Mouse (Mus musculus): ENCODE data around the gene Lef1. TPM values are rescaled to one million over a fixed set of nuclear protein-coding genes. Genes with fewer than 3 reads are reported as not detected.
A peak's percentile ranks its signal among the peaks of the same experiment; 100 is the strongest.

The Lef1 gene
- total and polyA plus RNA-seq, 3 experiments, result 0.23 to 1.5 (median 0.34) TPM

DNA sequence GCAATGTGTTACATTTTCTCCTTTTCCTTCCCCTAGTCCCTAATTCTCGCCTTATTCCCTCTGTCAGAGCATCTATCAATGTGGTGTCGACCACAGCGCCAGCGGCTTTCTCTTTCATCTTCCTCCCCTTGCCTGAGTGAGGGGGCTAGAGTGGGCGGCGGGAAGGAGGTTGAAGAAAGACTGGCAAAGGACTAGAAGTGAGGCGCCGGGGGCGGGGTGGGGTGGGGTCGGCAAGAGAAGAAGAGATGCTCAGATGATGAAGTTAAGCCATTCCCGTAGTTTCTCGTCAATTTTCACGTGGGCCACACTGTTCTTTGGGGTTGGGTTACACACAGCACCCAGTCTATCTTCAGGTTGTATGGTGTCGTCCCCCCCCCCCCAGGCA lies 593 bp upstream of the Lef1 start:
- H3K4me1 ChIP-seq (ENCODE audit: control insufficient read depth, insufficient read depth, low read length), result peaks cover 1% of the 10 kb centered on the region; the same call in 1 of the 2 replicates
- WGBS, result 3% methylated on average over 13 of the region's 14 CpGs
- intact Hi-C loops (cut with DNase I), result no loop called here
- no peak overlapping the region for H3K4me3 ChIP-seq
- H3K27me3 ChIP-seq (ENCODE audit: control insufficient read depth, insufficient read depth, low read length), result peaks cover 33% of the 10 kb centered on the region
- DNase-seq, result no peak
- no peaks in the 10 kb centered on the region for H3K79me2 ChIP-seq (replicated peaks; ENCODE audit: control insufficient read depth, insufficient read depth, low read length)
- no peak overlapping the region for H3K9ac ChIP-seq (ENCODE audit: low read depth, low read length)
- no peaks in the 10 kb centered on the region for H3K36me3 ChIP-seq (ENCODE audit: control insufficient read depth, insufficient read depth, low read length)
- no peak overlapping the region for H3K27ac ChIP-seq
- no peak for TF ChIP-seq EP300 (IDR thresholded peaks at IDR 0.05; ENCODE audit: insufficient read depth, low read depth, low read length)
- TF ChIP-seq CTCF (IDR thresholded peaks at IDR 0.05), result no peak
- no peak for TF ChIP-seq POLR2A (IDR thresholded peaks at IDR 0.05; ENCODE audit: insufficient read depth, low read depth, low read length)

DNA sequence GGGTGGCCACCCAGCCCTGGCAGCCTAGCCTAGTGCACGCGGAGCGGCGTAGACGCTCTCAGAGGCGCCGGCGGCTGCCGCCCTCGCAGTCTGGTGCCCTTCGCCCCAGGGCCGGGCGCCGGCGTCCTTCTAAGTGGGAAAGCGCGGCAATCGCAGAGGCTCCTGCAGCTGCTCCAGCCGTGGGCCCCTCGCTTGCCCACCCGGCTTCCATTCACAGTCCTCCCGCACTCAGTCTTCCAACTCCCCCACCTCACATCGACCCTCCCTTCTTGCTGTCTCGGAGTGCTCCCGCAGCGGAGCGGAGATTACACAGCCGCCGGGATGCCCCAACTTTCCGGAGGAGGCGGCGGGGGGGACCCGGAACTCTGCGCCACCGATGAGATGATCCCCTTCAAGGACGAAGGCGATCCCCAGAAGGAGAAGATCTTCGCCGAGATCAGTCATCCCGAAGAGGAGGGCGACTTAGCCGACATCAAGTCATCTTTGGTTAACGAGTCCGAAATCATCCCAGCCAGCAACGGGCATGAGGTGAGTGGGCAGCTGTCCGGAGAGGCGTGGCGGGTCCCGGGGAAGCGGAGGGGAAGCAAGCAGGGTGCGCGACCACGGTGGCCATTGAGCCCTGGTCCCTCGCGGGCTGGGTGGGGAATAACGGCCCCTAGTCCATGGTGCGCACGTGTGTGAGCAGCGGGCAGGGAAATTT lies 1.0 kb downstream of the Lef1 start:
- peaks cover 1% of the 10 kb centered on the region; the same call in 1 of the 2 replicates for H3K4me1 ChIP-seq (ENCODE audit: control insufficient read depth, insufficient read depth, low read length)
- H3K36me3 ChIP-seq (ENCODE audit: control insufficient read depth, insufficient read depth, low read length), result no peaks in the 10 kb centered on the region
- no peaks in the 10 kb centered on the region for H3K79me2 ChIP-seq (replicated peaks; ENCODE audit: control insufficient read depth, insufficient read depth, low read length)
- WGBS, result under 1% methylated on average over 59 of the region's 59 CpGs
- H3K27ac ChIP-seq, result no peak overlapping the region
- no peak overlapping the region for H3K9ac ChIP-seq (ENCODE audit: low read depth, low read length)
- peak; percentile 43 to 51 for DNase-seq
- no peak for TF ChIP-seq EP300 (IDR thresholded peaks at IDR 0.05; ENCODE audit: insufficient read depth, low read depth, low read length)
- TF ChIP-seq POLR2A (IDR thresholded peaks at IDR 0.05; ENCODE audit: insufficient read depth, low read depth, low read length), result no peak
- TF ChIP-seq CTCF (IDR thresholded peaks at IDR 0.05), result no peak
- intact Hi-C loops (cut with DNase I), result no loop called here
- peak overlapping the region; percentile 50 for H3K4me3 ChIP-seq
- H3K27me3 ChIP-seq (ENCODE audit: control insufficient read depth, insufficient read depth, low read length), result peaks cover 28% of the 10 kb centered on the region

DNA sequence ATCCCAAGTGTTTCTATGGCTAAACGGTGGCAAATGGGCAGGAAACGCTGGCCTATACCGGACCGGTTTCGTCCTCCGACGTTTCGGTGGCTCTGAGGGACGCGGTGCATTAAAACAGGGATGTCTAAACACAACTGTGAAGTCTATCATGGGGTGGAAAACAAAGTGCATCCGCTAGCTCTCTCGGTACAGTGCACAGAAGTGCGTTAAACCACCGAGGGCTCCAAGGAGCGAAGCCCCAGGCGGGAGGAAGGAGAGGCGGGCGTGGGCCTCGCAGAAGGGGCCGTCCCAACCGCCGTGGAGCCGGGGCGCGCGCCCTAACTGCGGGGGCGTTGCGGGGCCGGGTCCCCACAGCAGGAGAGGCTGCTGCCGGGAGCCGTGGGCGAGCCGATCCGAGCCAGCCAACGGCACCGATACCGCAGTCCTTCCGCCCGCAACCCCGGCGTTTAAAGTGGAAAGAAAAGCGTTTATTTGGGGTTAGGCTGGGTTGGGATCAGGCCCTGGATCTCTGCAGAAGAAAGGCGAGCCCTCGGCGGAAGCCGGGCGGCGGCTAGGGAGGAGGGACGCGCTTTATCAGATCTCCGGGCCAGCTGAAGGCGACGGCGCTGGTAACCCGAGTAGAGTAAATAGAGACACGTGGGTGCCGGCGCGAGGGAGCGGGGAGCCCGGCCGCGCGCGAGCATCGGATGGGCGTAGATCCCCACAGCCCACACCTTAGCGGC lies 1.7 kb downstream of the Lef1 start:
- under 1% methylated on average over 69 of the region's 69 CpGs for WGBS
- Histone ChIP-seq H3K4me1 (ENCODE audit: control insufficient read depth, insufficient read depth, low read length) (peaks cover 1% of the 10 kb centered on the region; the same call in 1 of the 2 replicates), H3K4me3 (peak overlapping the region; percentile 50), H3K79me2 (replicated peaks; ENCODE audit: control insufficient read depth, insufficient read depth, low read length) (no peaks in the 10 kb centered on the region), H3K27me3 (ENCODE audit: control insufficient read depth, insufficient read depth, low read length) (peaks cover 26% of the 10 kb centered on the region), H3K9ac (ENCODE audit: low read depth, low read length) (no peak overlapping the region), H3K36me3 (ENCODE audit: control insufficient read depth, insufficient read depth, low read length) (no peaks in the 10 kb centered on the region), H3K27ac (no peak overlapping the region)
- DNase-seq, result peak; percentile 42 to 50
- intact Hi-C loops (cut with DNase I), result no loop called here
- no peak for TF ChIP-seq CTCF (IDR thresholded peaks at IDR 0.05)
- TF ChIP-seq POLR2A (IDR thresholded peaks at IDR 0.05; ENCODE audit: insufficient read depth, low read depth, low read length), result no peak
- no peak for TF ChIP-seq EP300 (IDR thresholded peaks at IDR 0.05; ENCODE audit: insufficient read depth, low read depth, low read length)

DNA sequence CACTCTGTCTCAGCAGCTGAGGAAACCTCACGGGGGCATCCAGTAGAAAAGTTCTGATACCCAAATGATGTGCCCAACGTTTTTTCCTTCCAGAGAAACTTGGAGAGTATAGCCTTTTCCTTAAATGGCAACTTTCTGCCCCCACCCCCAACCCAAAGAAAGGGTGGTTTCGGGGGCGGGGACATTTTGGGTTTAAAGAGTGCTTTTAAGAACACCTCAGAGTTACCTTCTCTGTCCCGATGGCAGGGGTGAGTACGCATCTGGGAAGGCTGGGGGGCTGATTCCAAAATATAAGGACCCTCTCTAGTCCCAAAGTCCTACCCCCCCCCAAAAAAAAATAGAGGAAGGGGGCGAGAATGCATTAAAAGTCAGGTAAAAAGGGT lies 2.3 kb downstream of the Lef1 start:
- H3K4me1 ChIP-seq (ENCODE audit: control insufficient read depth, insufficient read depth, low read length), result peaks cover 1% of the 10 kb centered on the region; the same call in 1 of the 2 replicates
- H3K4me3 ChIP-seq, result peak overlapping the region; percentile 50; the same call in 1 of the 2 replicates
- peaks cover 26% of the 10 kb centered on the region for H3K27me3 ChIP-seq (ENCODE audit: control insufficient read depth, insufficient read depth, low read length)
- H3K9ac ChIP-seq (ENCODE audit: low read depth, low read length), result no peak overlapping the region
- no peak overlapping the region for H3K27ac ChIP-seq
- intact Hi-C loops (cut with DNase I), result no loop called here
- no peak for TF ChIP-seq CTCF (IDR thresholded peaks at IDR 0.05)
- no peak for TF ChIP-seq EP300 (IDR thresholded peaks at IDR 0.05; ENCODE audit: insufficient read depth, low read depth, low read length)
- no peak for TF ChIP-seq POLR2A (IDR thresholded peaks at IDR 0.05; ENCODE audit: insufficient read depth, low read depth, low read length)
- H3K36me3 ChIP-seq (ENCODE audit: control insufficient read depth, insufficient read depth, low read length), result no peaks in the 10 kb centered on the region
- no peak for DNase-seq
- 7% methylated on average over 7 of the region's 7 CpGs for WGBS
- H3K79me2 ChIP-seq (replicated peaks; ENCODE audit: control insufficient read depth, insufficient read depth, low read length), result no peaks in the 10 kb centered on the region

DNA sequence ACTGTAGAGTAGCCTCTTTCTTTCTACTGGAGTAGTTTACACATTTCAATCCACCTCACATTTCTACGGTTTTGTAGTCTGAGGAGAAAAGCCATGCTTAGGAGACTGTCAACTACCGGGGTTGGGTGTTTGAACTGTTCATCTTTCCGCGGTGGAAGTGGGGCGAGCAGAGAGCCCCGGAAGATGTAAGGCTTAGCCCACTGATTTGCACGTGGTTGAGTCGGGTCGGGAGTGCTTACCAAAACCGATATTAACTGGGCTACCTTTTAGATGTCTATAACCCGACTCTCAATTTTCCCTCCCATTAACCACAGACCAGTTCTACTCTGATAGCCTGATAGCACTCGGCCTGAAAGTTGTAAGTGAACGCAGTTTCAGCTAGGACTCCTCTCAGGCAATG lies 2.8 kb downstream of the Lef1 start:
- peaks cover 26% of the 10 kb centered on the region for H3K27me3 ChIP-seq (ENCODE audit: control insufficient read depth, insufficient read depth, low read length)
- H3K4me1 ChIP-seq (ENCODE audit: control insufficient read depth, insufficient read depth, low read length), result peaks cover 1% of the 10 kb centered on the region; the same call in 1 of the 2 replicates
- intact Hi-C loops (cut with DNase I), result no loop called here
- no peak overlapping the region for H3K9ac ChIP-seq (ENCODE audit: low read depth, low read length)
- no peak for DNase-seq
- H3K79me2 ChIP-seq (replicated peaks; ENCODE audit: control insufficient read depth, insufficient read depth, low read length), result no peaks in the 10 kb centered on the region
- no peak overlapping the region for H3K4me3 ChIP-seq
- H3K36me3 ChIP-seq (ENCODE audit: control insufficient read depth, insufficient read depth, low read length), result no peaks in the 10 kb centered on the region
- H3K27ac ChIP-seq, result no peak overlapping the region
- TF ChIP-seq POLR2A (IDR thresholded peaks at IDR 0.05; ENCODE audit: insufficient read depth, low read depth, low read length), result no peak
- no peak for TF ChIP-seq EP300 (IDR thresholded peaks at IDR 0.05; ENCODE audit: insufficient read depth, low read depth, low read length)
- no peak for TF ChIP-seq CTCF (IDR thresholded peaks at IDR 0.05)
- 31% methylated on average over 13 of the region's 13 CpGs for WGBS

DNA sequence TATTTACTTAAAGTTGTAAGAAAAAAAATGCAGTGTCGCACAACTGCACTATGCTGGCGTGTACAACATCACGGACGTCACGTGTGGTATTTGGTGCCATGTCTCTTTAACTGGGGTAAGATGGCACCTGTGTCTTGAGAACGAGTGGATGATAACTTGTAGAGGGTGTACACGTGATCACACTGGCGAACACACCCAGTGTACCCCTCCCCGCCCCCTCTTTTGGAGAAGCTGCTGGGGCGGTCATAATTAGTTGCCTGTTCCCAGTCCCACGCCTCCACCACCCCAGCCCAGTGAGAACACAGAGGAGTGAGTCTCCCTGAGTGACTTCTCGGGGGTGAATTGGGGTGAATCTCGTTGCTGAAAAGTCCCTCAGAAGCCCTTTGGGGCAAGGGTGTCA lies 5.8 kb downstream of the Lef1 start:
- Histone ChIP-seq H3K4me3 (no peak overlapping the region), H3K27me3 (ENCODE audit: control insufficient read depth, insufficient read depth, low read length) (peaks cover 15% of the 10 kb centered on the region), H3K36me3 (ENCODE audit: control insufficient read depth, insufficient read depth, low read length) (no peaks in the 10 kb centered on the region), H3K79me2 (replicated peaks; ENCODE audit: control insufficient read depth, insufficient read depth, low read length) (no peaks in the 10 kb centered on the region), H3K4me1 (ENCODE audit: control insufficient read depth, insufficient read depth, low read length) (no peaks in the 10 kb centered on the region), H3K9ac (ENCODE audit: low read depth, low read length) (no peak overlapping the region), H3K27ac (no peak overlapping the region)
- DNase-seq, result no peak
- TF ChIP-seq CTCF (IDR thresholded peaks at IDR 0.05) (no peak), POLR2A (IDR thresholded peaks at IDR 0.05; ENCODE audit: insufficient read depth, low read depth, low read length) (no peak), EP300 (IDR thresholded peaks at IDR 0.05; ENCODE audit: insufficient read depth, low read depth, low read length) (no peak)
- intact Hi-C loops (cut with DNase I), result no loop called here
- 85% methylated on average over 13 of the region's 13 CpGs for WGBS

All from heart, adult 2 months (tissue).